Mouse (Mus musculus): ENCODE results near the gene Fgfr2. TPM values are rescaled to one million over a fixed set of nuclear protein-coding genes. Genes with fewer than 3 reads are reported as not detected.

The Fgfr2 gene
- polyA plus RNA-seq, 1 experiment from 2014 or later: 24.1 TPM

DNA sequence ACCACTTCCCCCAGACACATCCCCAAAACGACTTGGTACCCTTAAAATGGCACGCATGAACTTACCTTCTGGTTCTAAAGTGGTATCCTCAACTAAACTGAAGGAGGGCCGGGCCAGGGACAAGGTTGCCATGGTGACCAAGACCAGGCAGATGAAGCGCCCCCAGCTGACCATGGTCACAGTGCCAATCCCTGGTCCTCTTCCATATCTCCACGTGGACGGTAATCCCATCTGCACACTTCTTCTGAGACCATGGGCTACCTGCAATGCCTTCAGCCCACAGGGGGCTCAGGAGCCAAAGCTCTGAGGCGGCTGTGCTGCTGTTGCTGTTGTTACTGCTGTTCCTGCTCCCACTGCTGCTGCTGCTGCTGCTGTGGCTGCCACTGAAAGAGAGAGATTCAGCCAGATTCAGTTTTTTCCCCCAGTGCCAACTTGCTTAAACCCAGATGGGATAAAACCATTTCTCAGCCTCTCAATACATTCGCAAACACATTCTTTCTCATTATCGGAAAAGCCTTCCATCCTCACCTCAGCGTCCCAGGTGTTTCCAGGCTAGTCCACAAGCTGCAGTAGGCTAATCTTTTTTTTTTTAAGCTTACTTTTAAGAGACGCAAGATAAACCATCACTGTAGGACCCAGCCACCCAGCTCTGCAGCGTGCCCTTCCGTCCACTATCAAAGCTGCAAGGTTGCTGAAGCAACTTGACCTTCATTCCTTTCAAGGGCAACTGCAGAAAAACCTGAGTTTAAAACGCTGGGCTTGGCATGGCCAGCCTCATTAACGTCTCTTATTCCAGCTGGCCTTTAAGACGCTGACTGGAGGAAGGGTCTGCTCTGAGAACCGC lies 2861.2 kb downstream of the Fgfr2 start:
- Histone ChIP-seq H3K9ac (ENCODE audit: low read depth, low read length) (peak overlapping the region; percentile 46), H3K9me3 (ENCODE audit: control insufficient read depth, low read length) (no peaks in the 10 kb centered on the region), H3K4me1 (ENCODE audit: control insufficient read depth, insufficient read depth, low read depth, low read length) (peaks cover 55% of the 10 kb centered on the region), H3K27me3 (replicated peaks; ENCODE audit: control insufficient read depth, insufficient read depth, low read length) (no peaks in the 10 kb centered on the region), H3K27ac (ENCODE audit: low read depth, low read length) (peak overlapping the region; percentile 55), H3K36me3 (ENCODE audit: control insufficient read depth, insufficient read depth, low read length) (no peaks in the 10 kb centered on the region), H3K4me3 (ENCODE audit: low read length) (peak overlapping the region; percentile 67), H3K4me2 (ENCODE audit: low read length) (peak overlapping the region; percentile 96)
- no peak for ATAC-seq
- 26% methylated on average over 17 of the region's 17 CpGs for WGBS

DNA sequence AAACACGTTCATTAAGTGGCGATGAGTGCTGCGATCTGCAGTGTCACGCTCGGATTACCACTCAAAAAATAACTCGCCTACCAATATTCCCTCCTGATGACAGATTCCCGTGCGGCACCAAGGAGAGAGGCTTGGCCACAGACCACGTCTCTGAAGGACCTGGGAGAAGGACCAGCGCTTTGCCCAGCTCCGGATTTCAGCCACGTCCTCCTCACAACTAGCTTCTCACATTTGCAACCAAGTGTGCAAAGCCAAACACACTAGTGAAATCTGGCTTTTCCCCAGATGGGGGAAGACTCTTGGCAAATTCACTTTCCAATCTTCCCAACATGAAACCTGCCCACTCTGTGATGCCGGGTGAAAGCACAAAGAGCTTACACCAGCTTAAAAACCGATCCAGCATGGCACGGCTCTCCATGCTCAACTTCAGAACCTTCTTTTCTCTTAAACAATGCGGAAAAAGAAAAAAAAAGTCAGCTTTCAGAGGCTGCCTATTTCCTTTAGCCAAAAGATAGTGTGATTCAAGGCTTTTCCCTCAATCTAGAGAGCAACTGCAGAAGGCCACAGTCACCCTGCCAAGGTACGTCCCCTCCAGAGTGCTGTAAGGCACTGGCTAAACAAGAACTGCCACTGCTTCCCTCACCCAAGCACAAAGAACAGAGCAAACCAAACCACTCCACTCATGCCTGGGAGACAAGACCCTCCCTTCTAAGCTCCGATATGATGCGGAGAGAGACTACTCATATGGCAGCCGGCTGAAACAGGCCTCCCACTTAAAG lies 2862.1 kb downstream of the Fgfr2 start:
- 42% methylated on average over 20 of the region's 20 CpGs for WGBS
- peak overlapping the region; percentile 55; the same call in 1 of the 2 replicates for H3K27ac ChIP-seq (ENCODE audit: low read depth, low read length)
- no peaks in the 10 kb centered on the region for H3K27me3 ChIP-seq (replicated peaks; ENCODE audit: control insufficient read depth, insufficient read depth, low read length)
- H3K9ac ChIP-seq (ENCODE audit: low read depth, low read length): peak overlapping the region; percentile 13
- no peaks in the 10 kb centered on the region for H3K36me3 ChIP-seq (ENCODE audit: control insufficient read depth, insufficient read depth, low read length)
- H3K9me3 ChIP-seq (ENCODE audit: control insufficient read depth, low read length): no peaks in the 10 kb centered on the region
- H3K4me3 ChIP-seq (ENCODE audit: low read length): peak overlapping the region; percentile 67
- peak overlapping the region; percentile 96 for H3K4me2 ChIP-seq (ENCODE audit: low read length)
- ATAC-seq: no peak
- peaks cover 56% of the 10 kb centered on the region for H3K4me1 ChIP-seq (ENCODE audit: control insufficient read depth, insufficient read depth, low read depth, low read length)

DNA sequence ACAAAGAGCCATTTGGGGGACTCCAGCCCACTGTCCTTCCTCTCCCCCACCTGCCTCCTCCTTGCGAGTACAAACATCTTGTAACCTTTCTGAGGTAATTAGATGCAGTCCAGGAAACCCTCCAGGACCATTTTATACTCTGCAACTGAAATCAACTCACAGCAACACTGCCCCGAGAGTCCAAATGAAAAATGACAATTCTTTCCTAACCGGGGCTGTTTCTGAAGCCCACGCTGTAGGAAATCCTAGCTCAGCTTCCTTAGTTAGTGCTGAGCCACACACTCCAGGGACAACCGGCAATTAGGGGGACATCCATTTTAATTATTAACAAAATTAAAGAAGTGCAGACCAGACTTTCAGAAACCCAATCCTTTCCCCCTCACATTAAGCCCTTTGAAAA lies 2863.1 kb downstream of the Fgfr2 start:
- Histone ChIP-seq H3K4me2 (ENCODE audit: low read length) (peak overlapping the region; percentile 96), H3K27me3 (replicated peaks; ENCODE audit: control insufficient read depth, insufficient read depth, low read length) (no peaks in the 10 kb centered on the region), H3K9ac (ENCODE audit: low read depth, low read length) (no peak overlapping the region), H3K9me3 (ENCODE audit: control insufficient read depth, low read length) (no peaks in the 10 kb centered on the region), H3K27ac (ENCODE audit: low read depth, low read length) (no peak overlapping the region), H3K4me3 (ENCODE audit: low read length) (0 out of 2 replicates have a peak overlapping the region, but pooled peaks have one; percentile 3), H3K36me3 (ENCODE audit: control insufficient read depth, insufficient read depth, low read length) (no peaks in the 10 kb centered on the region), H3K4me1 (ENCODE audit: control insufficient read depth, insufficient read depth, low read depth, low read length) (peaks cover 56% of the 10 kb centered on the region)
- no peak for ATAC-seq
- 16% methylated on average over 5 of the region's 5 CpGs for whole genome bisulfite sequencing

DNA sequence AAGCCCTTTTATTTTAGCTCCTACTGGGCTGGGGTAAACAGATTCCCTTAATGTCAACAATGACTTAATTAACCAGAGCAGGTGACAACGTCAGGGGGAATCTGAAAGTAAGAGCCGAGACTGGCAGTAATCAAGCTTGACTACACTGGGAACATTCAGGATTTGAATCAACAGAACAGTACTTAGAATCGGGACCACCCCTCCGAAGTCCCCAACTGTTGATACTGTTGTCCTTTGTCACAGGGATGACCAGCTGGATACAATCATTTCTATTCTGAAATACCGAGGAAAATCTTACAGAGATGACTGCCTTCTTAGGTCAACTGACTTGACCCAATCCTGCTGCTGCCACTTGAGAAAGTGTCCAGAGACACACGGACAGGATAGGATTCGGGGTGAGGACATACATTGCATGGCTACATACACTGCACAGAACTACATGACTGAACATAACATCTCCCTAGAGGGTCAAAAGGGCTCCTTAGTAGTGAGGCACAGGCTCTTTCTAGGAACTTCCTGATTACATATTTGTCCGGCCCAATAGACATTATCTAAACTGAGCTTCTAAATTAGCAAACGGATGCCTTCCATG lies 2864.3 kb downstream of the Fgfr2 start:
- H3K9me3 ChIP-seq (ENCODE audit: control insufficient read depth, low read length): no peaks in the 10 kb centered on the region
- no peak overlapping the region for H3K9ac ChIP-seq (ENCODE audit: low read depth, low read length)
- no peak overlapping the region for H3K27ac ChIP-seq (ENCODE audit: low read depth, low read length)
- ATAC-seq: no peak
- H3K27me3 ChIP-seq (replicated peaks; ENCODE audit: control insufficient read depth, insufficient read depth, low read length): no peaks in the 10 kb centered on the region
- no peak overlapping the region for H3K4me3 ChIP-seq (ENCODE audit: low read length)
- no peaks in the 10 kb centered on the region for H3K36me3 ChIP-seq (ENCODE audit: control insufficient read depth, insufficient read depth, low read length)
- WGBS: 25% methylated on average over 9 of the region's 9 CpGs
- H3K4me1 ChIP-seq (ENCODE audit: control insufficient read depth, insufficient read depth, low read depth, low read length): peaks cover 48% of the 10 kb centered on the region
- peak overlapping the region; percentile 36 for H3K4me2 ChIP-seq (ENCODE audit: low read length)

DNA sequence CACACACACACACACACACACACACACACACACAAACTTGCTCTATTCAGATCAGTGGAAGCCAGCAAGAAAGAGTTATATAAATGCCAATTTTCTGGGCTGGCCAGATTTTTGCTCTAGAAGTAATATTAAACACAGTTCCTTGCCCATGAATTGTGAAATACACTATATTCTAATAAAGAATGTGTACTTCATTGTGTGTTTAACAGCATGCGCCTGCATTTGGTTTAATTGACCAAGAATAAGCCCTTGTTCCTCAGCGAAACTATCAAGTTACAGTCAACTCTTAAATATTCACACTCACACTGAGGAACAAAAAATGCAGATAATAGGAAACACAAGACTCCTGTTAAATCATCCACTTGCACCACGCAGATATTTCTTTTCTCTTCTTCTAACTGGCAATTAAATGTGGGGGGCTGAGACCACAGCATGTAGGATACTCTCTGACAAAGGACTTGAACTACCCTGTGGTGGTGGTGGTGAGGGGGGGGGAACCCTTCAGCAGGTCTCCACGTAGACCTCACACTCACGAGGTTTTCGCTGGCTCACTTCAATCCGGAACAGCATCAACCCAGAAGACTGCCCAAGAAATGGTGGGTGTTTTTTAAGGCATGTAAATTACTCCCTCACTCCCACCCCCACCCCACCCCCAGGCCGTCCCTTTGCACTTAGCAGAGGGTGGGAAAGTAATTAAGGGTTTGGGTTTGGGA lies 2865.0 kb downstream of the Fgfr2 start:
- Histone ChIP-seq H3K9ac (ENCODE audit: low read depth, low read length) (no peak overlapping the region), H3K4me3 (ENCODE audit: low read length) (no peak overlapping the region), H3K27ac (ENCODE audit: low read depth, low read length) (no peak overlapping the region), H3K27me3 (replicated peaks; ENCODE audit: control insufficient read depth, insufficient read depth, low read length) (no peaks in the 10 kb centered on the region), H3K4me1 (ENCODE audit: control insufficient read depth, insufficient read depth, low read depth, low read length) (peaks cover 44% of the 10 kb centered on the region), H3K36me3 (ENCODE audit: control insufficient read depth, insufficient read depth, low read length) (no peaks in the 10 kb centered on the region), H3K9me3 (ENCODE audit: control insufficient read depth, low read length) (no peaks in the 10 kb centered on the region), H3K4me2 (ENCODE audit: low read length) (peak overlapping the region; percentile 36)
- WGBS: 25% methylated on average over 8 of the region's 8 CpGs
- ATAC-seq: no peak

DNA sequence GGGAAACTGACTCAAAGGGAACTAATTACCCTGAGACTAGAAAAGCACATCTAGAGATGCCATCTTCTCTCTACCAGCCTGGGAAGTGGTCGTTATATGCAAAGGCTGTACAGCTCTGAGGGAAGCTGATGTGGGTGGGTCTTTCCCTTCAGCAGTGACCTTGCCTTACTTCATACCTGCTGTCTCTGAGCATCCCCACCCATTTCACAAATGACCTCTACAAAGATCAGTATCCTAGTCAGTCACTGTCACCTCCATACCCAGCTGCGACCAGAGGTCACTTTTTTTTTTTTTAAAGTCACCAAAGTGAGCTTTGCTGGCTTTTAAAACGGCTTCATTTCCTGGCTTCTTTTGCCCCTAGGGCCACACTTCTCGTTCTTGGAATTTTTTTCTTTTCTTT lies 2869.9 kb downstream of the Fgfr2 start:
- no peaks in the 10 kb centered on the region for H3K36me3 ChIP-seq (ENCODE audit: control insufficient read depth, insufficient read depth, low read length)
- H3K4me1 ChIP-seq (ENCODE audit: control insufficient read depth, insufficient read depth, low read depth, low read length): peaks cover 7% of the 10 kb centered on the region; the same call in 1 of the 2 replicates
- no peak overlapping the region for H3K4me2 ChIP-seq (ENCODE audit: low read length)
- no peak overlapping the region for H3K9ac ChIP-seq (ENCODE audit: low read depth, low read length)
- ATAC-seq: no peak
- H3K27me3 ChIP-seq (replicated peaks; ENCODE audit: control insufficient read depth, insufficient read depth, low read length): no peaks in the 10 kb centered on the region
- 55% methylated on average over 4 of the region's 4 CpGs for WGBS
- H3K27ac ChIP-seq (ENCODE audit: low read depth, low read length): no peak overlapping the region
- H3K4me3 ChIP-seq (ENCODE audit: low read length): no peak overlapping the region
- H3K9me3 ChIP-seq (ENCODE audit: control insufficient read depth, low read length): no peaks in the 10 kb centered on the region

DNA sequence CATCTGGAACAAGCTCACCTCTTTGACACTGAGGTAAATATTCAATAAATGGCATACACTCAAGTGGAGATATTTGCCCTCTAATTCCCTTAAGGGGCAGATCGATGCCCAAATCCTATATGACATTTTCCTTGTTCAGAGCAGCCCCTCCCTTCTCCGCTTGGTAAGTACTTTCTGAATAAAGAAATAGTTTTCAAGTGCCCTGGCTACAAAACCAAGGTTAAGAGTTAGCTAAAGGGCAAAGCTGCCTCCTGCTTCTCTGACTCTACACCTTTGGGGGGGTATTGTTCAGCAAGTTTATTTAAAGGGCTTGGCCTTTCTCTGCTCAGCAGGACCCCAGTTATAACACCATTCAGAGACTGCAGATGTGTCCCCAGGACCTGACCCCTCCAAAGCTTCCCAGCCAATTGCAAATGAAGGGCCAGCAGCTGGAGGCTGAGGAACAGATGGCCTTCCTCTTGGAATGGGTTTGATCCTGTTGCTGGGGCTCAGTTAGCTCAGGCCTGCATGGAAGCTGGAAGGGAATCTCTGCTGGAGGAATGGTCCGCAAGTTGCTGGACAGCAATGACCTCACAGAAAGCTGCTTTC lies 2871.1 kb downstream of the Fgfr2 start:
- no peaks in the 10 kb centered on the region for H3K9me3 ChIP-seq (ENCODE audit: control insufficient read depth, low read length)
- H3K27ac ChIP-seq (ENCODE audit: low read depth, low read length): no peak overlapping the region
- no peak overlapping the region for H3K4me2 ChIP-seq (ENCODE audit: low read length)
- ATAC-seq: no peak
- WGBS: 50% methylated on average over 3 of the region's 3 CpGs
- H3K36me3 ChIP-seq (ENCODE audit: control insufficient read depth, insufficient read depth, low read length): no peaks in the 10 kb centered on the region
- peaks cover 5% of the 10 kb centered on the region; the same call in 1 of the 2 replicates for H3K4me1 ChIP-seq (ENCODE audit: control insufficient read depth, insufficient read depth, low read depth, low read length)
- no peak overlapping the region for H3K4me3 ChIP-seq (ENCODE audit: low read length)
- H3K9ac ChIP-seq (ENCODE audit: low read depth, low read length): no peak overlapping the region
- no peaks in the 10 kb centered on the region for H3K27me3 ChIP-seq (replicated peaks; ENCODE audit: control insufficient read depth, insufficient read depth, low read length)

- H3K36me3 ChIP-seq (ENCODE audit: control insufficient read depth, insufficient read depth, low read length): no peaks in the 10 kb centered on the region
- 63% methylated on average over 4 of the region's 4 CpGs for WGBS
- no peak overlapping the region for H3K4me3 ChIP-seq (ENCODE audit: low read length)
- no peak overlapping the region for H3K4me2 ChIP-seq (ENCODE audit: low read length)
- H3K9ac ChIP-seq (ENCODE audit: low read depth, low read length): no peak overlapping the region
- no peak overlapping the region for H3K27ac ChIP-seq (ENCODE audit: low read depth, low read length)
- H3K4me1 ChIP-seq (ENCODE audit: control insufficient read depth, insufficient read depth, low read depth, low read length): peaks cover 3% of the 10 kb centered on the region; the same call in 1 of the 2 replicates
- H3K27me3 ChIP-seq (replicated peaks; ENCODE audit: control insufficient read depth, insufficient read depth, low read length): no peaks in the 10 kb centered on the region
- no peaks in the 10 kb centered on the region for H3K9me3 ChIP-seq (ENCODE audit: control insufficient read depth, low read length)
- ATAC-seq: no peak
These were observed 2872.2 kb downstream of the Fgfr2 start for GRCm38 (mm10) chr7:130250994-130251393.
